Mouse (Mus musculus): Measurements from ENCODE around the gene Mmd2. TPM values are rescaled to one million over a fixed set of nuclear protein-coding genes. Genes with fewer than 3 reads are reported as not detected.

Gene Mmd2
- polyA plus RNA-seq, 2 experiments = 6.0 to 15.5 TPM

DNA sequence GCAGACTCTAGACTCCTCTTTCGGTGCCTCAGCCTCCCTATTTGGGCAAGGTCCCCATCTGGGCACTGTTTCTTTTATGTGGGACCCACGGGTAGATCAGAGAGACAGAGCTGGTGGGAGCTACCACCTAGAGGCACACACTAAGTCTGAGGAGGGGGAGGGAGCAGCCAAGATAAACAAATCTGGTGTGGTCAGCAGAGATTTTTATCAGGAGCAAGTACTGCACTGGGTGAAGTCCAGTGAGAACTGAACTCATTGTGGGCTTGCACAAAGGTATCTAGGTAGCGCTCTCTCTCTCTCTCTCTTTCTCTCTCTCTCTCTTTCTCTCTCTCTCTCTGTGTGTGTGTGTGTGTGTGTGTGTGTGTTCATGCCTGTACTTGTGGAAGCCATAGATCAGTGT, 5.9 kb upstream of the Mmd2 start:
- Histone ChIP-seq H3K36me3 (replicated peaks; ENCODE audit: control insufficient read depth, insufficient read depth, low read depth) (no peaks in the 10 kb centered on the region), H3K9ac (replicated peaks) (no peak overlapping the region), H3K27ac (no peak overlapping the region), H3K9me3 (ENCODE audit: control insufficient read depth, low read length) (no peaks in the 10 kb centered on the region), H3K27me3 (ENCODE audit: control insufficient read depth, insufficient read depth, low read length) (no peaks in the 10 kb centered on the region; the same call in 1 of the 2 replicates), H3K4me3 (ENCODE audit: insufficient read depth in 1 of 2, low read depth in 2 of 2, low read length in 2 of 2) (no peak overlapping the region), H3K4me2 (ENCODE audit: low read depth) (no peak overlapping the region), H3K4me1 (replicated peaks; ENCODE audit: control insufficient read depth in 2 of 2, insufficient read depth in 2 of 2, low read length in 1 of 2) (0 out of 4 replicates have a peak, but pooled peaks cover 0 to under 1% of the 10 kb centered on the region in 2 experiments)
- WGBS (ENCODE audit: insufficient replicate concordance) = 60% methylated on average over 3 of the region's 3 CpGs
- TF ChIP-seq EP300 (IDR thresholded peaks at IDR 0.05; ENCODE audit: low read depth) = no peak
- TF ChIP-seq CTCF (IDR thresholded peaks at IDR 0.05; ENCODE audit: low read depth) = no peak
- ATAC-seq (ENCODE audit: insufficient read depth) (peak; percentile 69), DNase-seq (ENCODE audit: low read depth in 3 of 3, low spot score in 3 of 3) (no peak)

DNA sequence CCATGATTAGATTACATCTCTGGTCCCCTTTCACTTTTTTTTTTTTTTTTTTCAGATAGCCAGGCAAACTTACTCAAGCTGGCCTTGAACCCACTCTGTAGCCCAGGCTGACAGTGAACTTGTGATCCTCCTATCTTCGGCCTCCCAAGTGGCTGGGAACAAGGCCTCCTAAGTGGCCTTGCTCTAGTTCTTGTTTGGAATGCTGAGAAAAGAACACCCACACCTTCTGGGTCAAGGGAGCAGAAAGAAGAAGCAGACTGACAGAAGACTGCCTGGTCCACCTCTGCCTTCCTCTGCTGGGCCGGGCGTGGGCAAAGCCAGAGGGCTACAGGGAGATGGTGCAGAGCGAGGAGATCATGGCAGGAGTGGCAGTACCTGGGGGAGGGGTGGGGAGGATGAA, 1.8 kb upstream of the Mmd2 start:
- DNase-seq (ENCODE audit: low read depth in 3 of 3, low spot score in 3 of 3) (no peak), ATAC-seq (ENCODE audit: insufficient read depth) (no peak)
- WGBS (ENCODE audit: insufficient replicate concordance) = 53% methylated on average over 4 of the region's 4 CpGs
- Histone ChIP-seq H3K9ac (replicated peaks) (no peak overlapping the region), H3K4me3 (ENCODE audit: insufficient read depth in 1 of 2, low read depth in 2 of 2, low read length in 2 of 2) (no peak overlapping the region), H3K4me1 (replicated peaks; ENCODE audit: control insufficient read depth in 2 of 2, insufficient read depth in 2 of 2, low read length in 1 of 2) (peaks cover 0 to 3% of the 10 kb centered on the region in 2 experiments; a peak in 1 of 4 replicates), H3K27ac (no peak overlapping the region), H3K4me2 (ENCODE audit: low read depth) (no peak overlapping the region), H3K36me3 (replicated peaks; ENCODE audit: control insufficient read depth, insufficient read depth, low read depth) (no peaks in the 10 kb centered on the region), H3K27me3 (ENCODE audit: control insufficient read depth, insufficient read depth, low read length) (peaks cover 21% of the 10 kb centered on the region), H3K9me3 (ENCODE audit: control insufficient read depth, low read length) (no peaks in the 10 kb centered on the region)
- TF ChIP-seq EP300 (IDR thresholded peaks at IDR 0.05; ENCODE audit: low read depth) = no peak

DNA sequence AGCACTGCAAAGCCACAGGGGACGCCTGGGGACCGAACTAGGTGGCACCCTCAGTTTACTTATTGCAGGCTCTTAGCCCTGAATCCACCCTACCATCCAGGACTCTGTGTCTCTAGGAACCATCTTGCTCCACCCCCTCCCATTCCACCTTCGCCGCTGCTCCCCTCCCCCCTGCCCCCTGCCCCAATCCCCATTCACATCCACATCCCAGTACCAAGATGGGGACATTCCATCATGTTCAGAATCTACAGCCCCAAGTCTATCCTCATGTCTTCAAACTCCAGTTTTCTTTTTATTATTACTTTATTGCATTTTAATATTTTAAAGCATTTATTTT, 357 bp upstream of the Mmd2 start:
- H3K9ac ChIP-seq (replicated peaks) = no peak overlapping the region
- no peak for DNase-seq (ENCODE audit: low read depth in 3 of 3, low spot score in 3 of 3)
- no peaks in the 10 kb centered on the region for H3K9me3 ChIP-seq (ENCODE audit: control insufficient read depth, low read length)
- TF ChIP-seq EP300 (IDR thresholded peaks at IDR 0.05; ENCODE audit: low read depth) (no peak), CTCF (IDR thresholded peaks at IDR 0.05; ENCODE audit: low read depth) (no peak)
- no peaks in the 10 kb centered on the region for H3K36me3 ChIP-seq (replicated peaks; ENCODE audit: control insufficient read depth, insufficient read depth, low read depth)
- peak; percentile 9; the same call in 1 of the 2 replicates for ATAC-seq (ENCODE audit: insufficient read depth)
- H3K4me2 ChIP-seq (ENCODE audit: low read depth) = peak overlapping the region; percentile 26; the same call in 1 of the 2 replicates
- H3K4me3 ChIP-seq (ENCODE audit: insufficient read depth in 1 of 2, low read depth in 2 of 2, low read length in 2 of 2) = peak overlapping the region; percentile 19 to 50; a peak in 3 of 4 replicates
- no peak overlapping the region for H3K27ac ChIP-seq
- H3K27me3 ChIP-seq (ENCODE audit: control insufficient read depth, insufficient read depth, low read length) = peaks cover 21% of the 10 kb centered on the region
- peaks cover 0 to 8% of the 10 kb centered on the region in 2 experiments; a peak in 1 of 4 replicates for H3K4me1 ChIP-seq (replicated peaks; ENCODE audit: control insufficient read depth in 2 of 2, insufficient read depth in 2 of 2, low read length in 1 of 2)
- WGBS (ENCODE audit: insufficient replicate concordance) = 6% methylated on average over 4 of the region's 4 CpGs

DNA sequence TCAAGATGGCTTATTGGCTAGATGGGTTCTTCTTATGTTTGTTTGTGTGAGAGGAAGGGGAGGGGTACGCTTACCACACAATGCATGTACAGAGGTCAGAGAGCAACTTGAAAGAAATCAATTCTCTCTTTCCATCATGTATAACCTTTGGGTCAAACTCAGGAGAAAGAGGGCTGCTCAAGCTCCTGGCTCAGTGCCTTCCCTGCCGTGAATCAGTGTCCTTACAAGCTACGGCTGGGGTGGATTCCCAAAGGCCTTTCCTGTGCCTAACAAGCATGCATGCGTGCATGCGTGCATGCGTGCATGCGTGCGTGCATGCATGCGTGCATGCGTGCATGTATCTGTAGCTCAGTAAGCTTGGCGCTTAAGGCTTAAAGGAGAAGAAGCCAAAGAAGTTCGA, 3.3 kb downstream of the Mmd2 start:
- TF ChIP-seq CTCF (IDR thresholded peaks at IDR 0.05; ENCODE audit: low read depth) = no peak
- TF ChIP-seq EP300 (IDR thresholded peaks at IDR 0.05; ENCODE audit: low read depth) = no peak
- no peak overlapping the region for H3K27ac ChIP-seq
- 78% methylated on average over 12 of the region's 12 CpGs for WGBS (ENCODE audit: insufficient replicate concordance)
- no peak overlapping the region for H3K9ac ChIP-seq (replicated peaks)
- H3K4me1 ChIP-seq (replicated peaks; ENCODE audit: control insufficient read depth in 2 of 2, insufficient read depth in 2 of 2, low read length in 1 of 2) = peaks cover 0 to 9% of the 10 kb centered on the region in 2 experiments; a peak in 1 of 4 replicates
- no peak for DNase-seq (ENCODE audit: low read depth in 3 of 3, low spot score in 3 of 3)
- H3K27me3 ChIP-seq (ENCODE audit: control insufficient read depth, insufficient read depth, low read length) = peaks cover 21% of the 10 kb centered on the region
- no peaks in the 10 kb centered on the region for H3K9me3 ChIP-seq (ENCODE audit: control insufficient read depth, low read length)
- no peak overlapping the region for H3K4me2 ChIP-seq (ENCODE audit: low read depth)
- no peak for ATAC-seq (ENCODE audit: insufficient read depth)
- H3K36me3 ChIP-seq (replicated peaks; ENCODE audit: control insufficient read depth, insufficient read depth, low read depth) = no peaks in the 10 kb centered on the region
- H3K4me3 ChIP-seq (ENCODE audit: insufficient read depth in 1 of 2, low read depth in 2 of 2, low read length in 2 of 2) = no peak overlapping the region

DNA sequence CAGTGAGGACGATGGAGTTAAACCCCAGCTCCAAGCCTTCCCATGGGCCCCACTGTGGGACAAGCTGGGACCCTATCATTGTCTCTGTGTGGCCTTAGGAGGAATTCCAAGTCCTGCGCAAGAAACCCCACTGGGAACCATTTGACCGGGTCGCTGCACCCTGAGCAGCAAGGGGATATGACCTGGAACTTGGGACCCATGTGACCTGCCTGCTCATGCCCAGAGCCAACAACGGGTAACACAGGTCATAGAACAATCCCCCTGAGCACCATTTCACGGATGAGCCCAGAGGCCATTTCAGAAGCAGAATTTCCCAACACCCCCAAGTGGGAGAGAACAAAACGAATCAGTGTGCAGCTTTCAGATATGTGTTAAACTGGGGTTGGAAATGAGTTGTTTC, 4.2 kb downstream of the Mmd2 start:
- H3K36me3 ChIP-seq (replicated peaks; ENCODE audit: control insufficient read depth, insufficient read depth, low read depth) = no peaks in the 10 kb centered on the region
- TF ChIP-seq CTCF (IDR thresholded peaks at IDR 0.05; ENCODE audit: low read depth) (no peak), EP300 (IDR thresholded peaks at IDR 0.05; ENCODE audit: low read depth) (no peak)
- ATAC-seq (ENCODE audit: insufficient read depth) = no peak
- H3K9me3 ChIP-seq (ENCODE audit: control insufficient read depth, low read length) = no peaks in the 10 kb centered on the region
- no peak overlapping the region for H3K4me3 ChIP-seq (ENCODE audit: insufficient read depth in 1 of 2, low read depth in 2 of 2, low read length in 2 of 2)
- peaks cover 0 to 8% of the 10 kb centered on the region in 2 experiments; a peak in 1 of 4 replicates for H3K4me1 ChIP-seq (replicated peaks; ENCODE audit: control insufficient read depth in 2 of 2, insufficient read depth in 2 of 2, low read length in 1 of 2)
- no peak overlapping the region for H3K4me2 ChIP-seq (ENCODE audit: low read depth)
- 57% methylated on average over 7 of the region's 7 CpGs for WGBS (ENCODE audit: insufficient replicate concordance)
- H3K27me3 ChIP-seq (ENCODE audit: control insufficient read depth, insufficient read depth, low read length) = peaks cover 21% of the 10 kb centered on the region
- no peak overlapping the region for H3K27ac ChIP-seq
- H3K9ac ChIP-seq (replicated peaks) = no peak overlapping the region
- no peak for DNase-seq (ENCODE audit: low read depth in 3 of 3, low spot score in 3 of 3)

All from liver, embryonic 14.5 days (tissue).